Mouse (Mus musculus): ENCODE results near the gene Brd7. TPM values are rescaled to one million over a fixed set of nuclear protein-coding genes. Genes with fewer than 3 reads are reported as not detected.
A peak's percentile ranks its signal among the peaks of the same experiment; 100 is the strongest.

The Brd7 gene
- polyA plus RNA-seq, 1 experiment, result 30.7 TPM

DNA sequence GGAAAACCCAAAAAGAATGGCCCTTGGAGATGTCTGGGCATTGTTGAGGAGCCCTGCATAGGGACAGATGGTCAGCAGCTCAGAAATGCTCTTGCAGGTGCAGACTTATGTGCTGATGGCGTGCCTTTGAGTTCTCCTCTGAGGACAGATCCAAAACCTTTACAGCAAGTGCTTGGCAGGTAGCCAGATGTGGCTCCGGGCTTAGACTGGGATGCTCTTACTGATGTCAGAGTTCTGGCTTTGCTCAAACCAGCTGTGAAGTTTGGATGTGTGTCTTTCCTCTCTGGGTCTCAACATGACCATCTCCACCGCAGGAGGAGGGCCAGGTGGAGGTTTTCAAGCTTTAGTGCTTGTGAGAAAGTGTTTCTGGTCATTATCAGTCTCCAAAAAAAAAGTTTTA is 7.8 kb upstream of the Brd7 start:
- H3K36me3 ChIP-seq (ENCODE audit: control insufficient read depth, insufficient read depth, low read length), result no peaks in the 10 kb centered on the region
- TF ChIP-seq POLR2A (IDR thresholded peaks at IDR 0.05; ENCODE audit: control insufficient read depth, low read depth, low read length) (no peak), CTCF (IDR thresholded peaks at IDR 0.05; ENCODE audit: control insufficient read depth, insufficient read depth, insufficient replicate concordance, low read depth, low read length) (no peak)
- H3K27ac ChIP-seq (ENCODE audit: control insufficient read depth, insufficient read depth, low read depth, low read length), result no peak overlapping the region
- H3K27me3 ChIP-seq (ENCODE audit: control insufficient read depth, insufficient read depth, low read length), result no peaks in the 10 kb centered on the region
- no peaks in the 10 kb centered on the region for H3K4me1 ChIP-seq (ENCODE audit: control insufficient read depth, insufficient read depth, low read length)
- H3K4me3 ChIP-seq (ENCODE audit: control insufficient read depth, low read depth, low read length), result no peak overlapping the region

- H3K4me3 ChIP-seq (ENCODE audit: control insufficient read depth, low read depth, low read length), result no peak overlapping the region
- no peaks in the 10 kb centered on the region for H3K27me3 ChIP-seq (ENCODE audit: control insufficient read depth, insufficient read depth, low read length)
- TF ChIP-seq POLR2A (IDR thresholded peaks at IDR 0.05; ENCODE audit: control insufficient read depth, low read depth, low read length) (no peak), CTCF (IDR thresholded peaks at IDR 0.05; ENCODE audit: control insufficient read depth, insufficient read depth, insufficient replicate concordance, low read depth, low read length) (no peak; the same call in 1 of the 2 replicates)
- H3K27ac ChIP-seq (ENCODE audit: control insufficient read depth, insufficient read depth, low read depth, low read length), result no peak overlapping the region
- no peaks in the 10 kb centered on the region for H3K4me1 ChIP-seq (ENCODE audit: control insufficient read depth, insufficient read depth, low read length)
- no peaks in the 10 kb centered on the region for H3K36me3 ChIP-seq (ENCODE audit: control insufficient read depth, insufficient read depth, low read length)
Measured at GRCm38 (mm10) chr8:88369221-88369620, 7.2 kb upstream of the Brd7 start.

DNA sequence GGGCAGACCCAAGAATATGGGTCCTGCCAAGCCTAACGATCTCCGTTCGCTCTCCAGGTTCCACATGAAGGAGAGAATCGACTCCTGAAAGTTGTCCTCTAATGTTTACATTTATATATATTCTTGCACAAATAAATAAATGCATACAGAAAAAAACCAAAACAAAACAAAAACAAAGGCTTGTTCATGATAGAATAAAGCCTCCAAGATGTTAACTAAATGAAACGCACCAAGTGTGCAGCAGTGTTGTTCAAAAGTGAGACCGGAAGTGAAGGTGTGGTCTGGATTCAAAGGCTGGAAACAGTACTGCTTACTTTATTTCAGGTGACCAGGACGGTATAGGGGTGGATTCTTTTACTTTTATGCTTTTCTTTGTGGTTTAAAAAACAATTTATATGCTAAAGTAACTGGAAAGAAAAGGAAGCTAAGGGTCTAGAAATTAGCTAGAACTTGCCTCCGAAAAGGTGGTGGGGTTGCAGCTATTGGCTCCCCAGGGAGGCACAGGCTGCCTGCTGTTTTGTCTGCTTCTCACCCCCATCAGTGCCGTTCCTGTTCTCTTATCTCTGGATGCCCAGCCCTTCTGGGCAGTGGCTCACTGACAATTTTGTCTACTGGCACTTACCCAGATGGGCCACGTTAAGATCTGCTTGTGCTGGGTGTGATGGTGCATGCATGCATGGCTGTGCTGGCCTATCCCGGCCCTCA is 604 bp upstream of the Brd7 start:
- no peaks in the 10 kb centered on the region for H3K36me3 ChIP-seq (ENCODE audit: control insufficient read depth, insufficient read depth, low read length)
- H3K27me3 ChIP-seq (ENCODE audit: control insufficient read depth, insufficient read depth, low read length), result no peaks in the 10 kb centered on the region
- H3K4me3 ChIP-seq (ENCODE audit: control insufficient read depth, low read depth, low read length), result peak overlapping the region; percentile 98
- TF ChIP-seq CTCF (IDR thresholded peaks at IDR 0.05; ENCODE audit: control insufficient read depth, insufficient read depth, insufficient replicate concordance, low read depth, low read length) (no peak), POLR2A (IDR thresholded peaks at IDR 0.05; ENCODE audit: control insufficient read depth, low read depth, low read length) (no peak)
- peak overlapping the region; percentile 77 for H3K27ac ChIP-seq (ENCODE audit: control insufficient read depth, insufficient read depth, low read depth, low read length)
- H3K4me1 ChIP-seq (ENCODE audit: control insufficient read depth, insufficient read depth, low read length), result peaks cover 8% of the 10 kb centered on the region

DNA sequence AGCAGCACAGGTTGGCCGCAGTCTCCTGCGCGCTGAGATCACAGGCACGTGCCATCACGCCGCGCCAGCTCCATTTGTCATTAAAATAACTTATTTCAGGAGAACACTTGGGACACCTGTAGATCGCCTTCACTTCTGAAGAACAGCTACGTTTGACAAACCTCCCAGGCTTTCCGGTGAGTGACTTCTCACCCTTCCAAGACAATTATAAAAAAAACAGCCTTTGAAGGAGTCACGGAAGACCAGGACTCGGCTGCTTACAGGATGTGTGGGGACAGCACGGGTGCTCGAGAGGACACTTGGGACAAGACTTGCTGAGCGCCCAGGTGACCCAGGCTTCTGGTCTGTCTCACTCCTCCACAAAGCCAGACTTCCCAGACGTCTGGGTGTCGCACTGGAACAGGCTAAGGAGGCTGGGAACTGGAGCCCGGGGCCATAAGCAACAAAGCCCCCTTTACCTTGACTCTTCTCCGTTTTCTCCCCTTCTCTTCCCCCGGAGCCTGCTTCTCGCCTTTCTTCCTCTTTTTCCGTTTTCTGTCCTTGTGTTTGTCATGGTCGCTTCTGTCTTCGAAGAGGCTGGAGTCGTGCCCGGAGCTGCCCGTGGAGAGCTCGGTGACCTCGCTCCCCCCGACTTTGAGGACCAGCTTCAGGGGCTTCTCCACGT is 818 bp downstream of the Brd7 start:
- TF ChIP-seq POLR2A (IDR thresholded peaks at IDR 0.05; ENCODE audit: control insufficient read depth, low read depth, low read length) (no peak), CTCF (IDR thresholded peaks at IDR 0.05; ENCODE audit: control insufficient read depth, insufficient read depth, insufficient replicate concordance, low read depth, low read length) (no peak)
- Histone ChIP-seq H3K4me1 (ENCODE audit: control insufficient read depth, insufficient read depth, low read length) (peaks cover 8% of the 10 kb centered on the region), H3K27ac (ENCODE audit: control insufficient read depth, insufficient read depth, low read depth, low read length) (peak overlapping the region; percentile 95), H3K27me3 (ENCODE audit: control insufficient read depth, insufficient read depth, low read length) (no peaks in the 10 kb centered on the region), H3K4me3 (ENCODE audit: control insufficient read depth, low read depth, low read length) (peak overlapping the region; percentile 98), H3K36me3 (ENCODE audit: control insufficient read depth, insufficient read depth, low read length) (peaks cover 1% of the 10 kb centered on the region; the same call in 1 of the 2 replicates)

GRCm38 (mm10) chr8:88359959-88360358 is 2.0 kb downstream of the Brd7 start:
- Histone ChIP-seq H3K4me3 (ENCODE audit: control insufficient read depth, low read depth, low read length) (no peak overlapping the region), H3K27ac (ENCODE audit: control insufficient read depth, insufficient read depth, low read depth, low read length) (no peak overlapping the region), H3K27me3 (ENCODE audit: control insufficient read depth, insufficient read depth, low read length) (no peaks in the 10 kb centered on the region), H3K4me1 (ENCODE audit: control insufficient read depth, insufficient read depth, low read length) (peaks cover 8% of the 10 kb centered on the region), H3K36me3 (ENCODE audit: control insufficient read depth, insufficient read depth, low read length) (peaks cover 1% of the 10 kb centered on the region; the same call in 1 of the 2 replicates)
- TF ChIP-seq CTCF (IDR thresholded peaks at IDR 0.05; ENCODE audit: control insufficient read depth, insufficient read depth, insufficient replicate concordance, low read depth, low read length) (no peak), POLR2A (IDR thresholded peaks at IDR 0.05; ENCODE audit: control insufficient read depth, low read depth, low read length) (no peak)

DNA sequence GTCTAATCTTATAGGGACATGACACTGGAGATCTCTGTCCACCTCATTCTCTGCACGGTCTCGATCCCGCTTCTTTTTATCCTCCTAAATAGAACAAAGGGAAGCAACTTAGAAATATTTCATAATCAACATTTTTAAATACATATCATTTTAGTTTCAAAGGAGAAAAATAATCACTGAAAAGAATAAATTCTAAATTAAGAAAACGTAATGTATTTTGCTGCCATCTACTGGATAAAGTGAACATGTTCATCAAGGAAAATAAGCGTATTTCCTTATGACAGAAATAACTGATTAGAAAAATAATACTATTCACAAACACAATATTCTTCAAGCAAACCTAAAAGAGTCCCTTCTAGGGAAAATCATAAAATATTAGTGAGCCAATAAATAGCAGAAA is 4.0 kb downstream of the Brd7 start:
- H3K4me1 ChIP-seq (ENCODE audit: control insufficient read depth, insufficient read depth, low read length), result peaks cover 7% of the 10 kb centered on the region
- TF ChIP-seq POLR2A (IDR thresholded peaks at IDR 0.05; ENCODE audit: control insufficient read depth, low read depth, low read length), result no peak
- TF ChIP-seq CTCF (IDR thresholded peaks at IDR 0.05; ENCODE audit: control insufficient read depth, insufficient read depth, insufficient replicate concordance, low read depth, low read length), result no peak
- H3K36me3 ChIP-seq (ENCODE audit: control insufficient read depth, insufficient read depth, low read length), result peaks cover 1% of the 10 kb centered on the region; the same call in 1 of the 2 replicates
- H3K27me3 ChIP-seq (ENCODE audit: control insufficient read depth, insufficient read depth, low read length), result no peaks in the 10 kb centered on the region
- H3K4me3 ChIP-seq (ENCODE audit: control insufficient read depth, low read depth, low read length), result no peak overlapping the region
- H3K27ac ChIP-seq (ENCODE audit: control insufficient read depth, insufficient read depth, low read depth, low read length), result no peak overlapping the region

GRCm38 (mm10) chr8:88357226-88357933 is 4.6 kb downstream of the Brd7 start:
- Histone ChIP-seq H3K4me1 (ENCODE audit: control insufficient read depth, insufficient read depth, low read length) (peaks cover 5% of the 10 kb centered on the region), H3K36me3 (ENCODE audit: control insufficient read depth, insufficient read depth, low read length) (peaks cover 1% of the 10 kb centered on the region; the same call in 1 of the 2 replicates), H3K4me3 (ENCODE audit: control insufficient read depth, low read depth, low read length) (no peak overlapping the region), H3K27me3 (ENCODE audit: control insufficient read depth, insufficient read depth, low read length) (no peaks in the 10 kb centered on the region), H3K27ac (ENCODE audit: control insufficient read depth, insufficient read depth, low read depth, low read length) (no peak overlapping the region)
- TF ChIP-seq POLR2A (IDR thresholded peaks at IDR 0.05; ENCODE audit: control insufficient read depth, low read depth, low read length) (no peak), CTCF (IDR thresholded peaks at IDR 0.05; ENCODE audit: control insufficient read depth, insufficient read depth, insufficient replicate concordance, low read depth, low read length) (no peak)
